Mouse (Mus musculus): Measurements from ENCODE around the gene Reln. TPM values are rescaled to one million over a fixed set of nuclear protein-coding genes. Genes with fewer than 3 reads are reported as not detected.

Reln gene
- polyA plus RNA-seq, 1 experiment = 123 TPM

- DNase-seq (ENCODE audit: extremely low spot score in 1 of 2, low spot score in 1 of 2) = no peak
Observed at GRCm38 (mm10) chr5:22241560-22241959, 102.9 kb downstream of the Reln start.

- no peak for DNase-seq (ENCODE audit: extremely low spot score in 1 of 2, low spot score in 1 of 2)
Observed at GRCm38 (mm10) chr5:22236801-22237200, 107.7 kb downstream of the Reln start.

GRCm38 (mm10) chr5:22224515-22224914, 120.0 kb downstream of the Reln start:
- DNase-seq (ENCODE audit: extremely low spot score in 1 of 2, low spot score in 1 of 2) = no peak

DNA sequence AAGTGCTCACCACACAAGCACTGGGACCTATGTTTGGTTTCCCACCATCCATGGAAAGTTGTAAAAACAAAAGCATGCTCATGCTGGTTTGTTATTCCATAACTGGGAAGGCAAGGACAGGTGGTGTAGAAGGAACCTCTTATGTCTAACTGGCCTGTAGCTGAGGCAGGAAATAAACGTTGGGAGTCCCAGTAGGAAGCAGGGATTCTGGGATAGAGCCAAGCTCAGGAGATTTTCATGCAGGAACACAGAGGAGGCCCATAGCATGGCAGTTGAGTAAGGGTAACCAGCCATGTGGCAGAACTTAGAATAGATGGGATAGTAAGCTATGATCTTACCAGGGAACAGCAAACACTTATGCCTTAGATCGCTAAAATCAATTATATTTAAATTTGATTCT, 120.6 kb downstream of the Reln start:
- no peak for DNase-seq (ENCODE audit: extremely low spot score in 1 of 2, low spot score in 1 of 2)

GRCm38 (mm10) chr5:22208311-22209021, 136.0 kb downstream of the Reln start:
- peak in 1 of 2 experiments; percentile 20 for DNase-seq (ENCODE audit: extremely low spot score in 1 of 2, low spot score in 1 of 2)

- no peak for DNase-seq (ENCODE audit: extremely low spot score in 1 of 2, low spot score in 1 of 2)
Observed at GRCm38 (mm10) chr5:22197926-22198325, 146.6 kb downstream of the Reln start.

DNA sequence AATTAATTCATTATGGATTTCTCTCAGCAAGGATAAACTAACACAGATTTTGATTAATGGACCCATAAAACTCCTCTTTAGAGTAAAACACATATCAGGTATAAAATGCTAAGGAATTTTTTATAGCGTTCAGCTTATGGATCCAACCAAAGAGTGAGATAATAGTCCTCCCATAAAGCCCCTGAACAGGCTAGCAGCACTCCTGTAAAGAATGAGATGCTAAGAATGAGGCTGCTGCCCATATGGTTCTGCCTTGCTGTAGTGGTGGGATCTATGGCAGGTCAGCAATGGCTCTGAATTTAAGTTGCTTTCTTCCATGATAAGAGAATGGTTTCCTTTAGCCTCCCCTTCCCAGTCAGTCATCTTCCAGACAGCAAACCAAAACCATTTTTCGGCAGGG, 147.6 kb downstream of the Reln start:
- no peak for DNase-seq (ENCODE audit: extremely low spot score in 1 of 2, low spot score in 1 of 2)

- DNase-seq (ENCODE audit: extremely low spot score in 1 of 2, low spot score in 1 of 2) = no peak
Observed at GRCm38 (mm10) chr5:22196476-22196875, 148.0 kb downstream of the Reln start.

DNA sequence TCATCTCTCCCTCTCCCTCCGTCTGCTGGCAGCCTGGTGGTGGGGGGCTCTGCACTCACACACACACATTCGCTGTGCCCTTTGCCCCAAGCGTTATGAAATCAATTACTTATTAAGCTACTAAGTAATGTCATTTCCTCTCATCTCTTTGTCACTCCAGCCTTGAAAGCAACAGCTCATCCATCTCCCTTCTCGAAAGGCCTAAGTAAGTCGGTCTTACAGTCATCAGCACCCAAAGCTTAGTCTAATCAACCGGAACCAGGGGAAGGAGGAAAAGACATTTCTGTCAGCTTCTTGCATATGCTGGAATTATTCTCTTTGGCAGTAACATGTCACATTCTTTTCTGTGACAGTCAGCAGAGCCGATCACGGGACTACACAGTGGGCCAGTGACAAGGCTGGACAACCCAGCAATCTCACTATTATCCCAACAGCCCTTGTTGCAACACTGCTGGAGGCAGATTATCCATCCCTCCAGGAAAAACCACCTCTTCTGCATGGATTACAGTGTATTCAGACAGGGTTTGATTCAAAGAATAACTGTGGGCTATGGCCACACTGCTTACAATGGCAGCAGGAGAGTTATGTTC, 149.1 kb downstream of the Reln start:
- DNase-seq (ENCODE audit: extremely low spot score in 1 of 2, low spot score in 1 of 2) = no peak

- no peak for DNase-seq (ENCODE audit: extremely low spot score in 1 of 2, low spot score in 1 of 2)
Observed at GRCm38 (mm10) chr5:22191784-22192183, 152.7 kb downstream of the Reln start.

DNA sequence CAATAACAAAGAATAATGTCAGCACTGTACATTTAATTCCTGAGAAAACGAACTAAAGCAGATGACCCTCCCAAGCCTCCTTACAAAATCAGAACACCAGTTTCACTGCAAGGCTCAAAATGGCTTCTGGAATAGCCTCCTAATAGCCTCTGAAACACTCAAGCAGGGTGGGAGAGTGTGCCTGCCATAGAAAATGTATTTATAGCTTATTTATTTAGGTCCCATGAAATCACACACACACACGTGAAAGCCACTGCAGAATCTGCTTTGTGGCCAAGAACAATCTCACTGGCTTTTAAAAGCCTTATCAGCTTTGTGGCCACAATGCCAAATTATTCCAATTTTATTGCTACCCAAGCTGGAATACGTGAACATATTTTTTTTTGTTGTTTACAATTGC, 154.2 kb downstream of the Reln start:
- DNase-seq (ENCODE audit: extremely low spot score in 1 of 2, low spot score in 1 of 2) = no peak

GRCm38 (mm10) chr5:22187599-22187998, 156.9 kb downstream of the Reln start:
- no peak for DNase-seq (ENCODE audit: extremely low spot score in 1 of 2, low spot score in 1 of 2)

GRCm38 (mm10) chr5:22176480-22176879, 168.0 kb downstream of the Reln start:
- peak in 1 of 2 experiments; percentile 19 for DNase-seq (ENCODE audit: extremely low spot score in 1 of 2, low spot score in 1 of 2)

DNA sequence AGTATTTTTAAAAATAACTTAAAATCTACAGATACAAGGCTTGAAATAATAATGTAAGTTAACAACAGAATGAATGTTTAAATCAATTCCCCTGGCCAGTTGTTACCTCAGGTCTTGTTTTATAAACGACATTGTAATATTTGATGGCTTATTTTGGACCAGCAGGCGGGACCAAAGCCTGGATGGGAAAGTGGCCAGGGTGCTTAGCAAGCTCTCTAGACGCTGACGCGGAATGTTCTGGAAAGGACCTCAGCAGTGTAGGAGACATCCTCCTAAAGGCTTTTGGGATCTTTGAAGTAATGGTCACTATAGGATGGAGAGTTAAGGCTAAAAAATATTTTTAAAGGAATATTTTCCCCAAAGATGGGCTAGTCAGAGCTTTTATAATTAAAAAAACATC, 173.2 kb downstream of the Reln start:
- DNase-seq (ENCODE audit: extremely low spot score in 1 of 2, low spot score in 1 of 2) = no peak

DNA sequence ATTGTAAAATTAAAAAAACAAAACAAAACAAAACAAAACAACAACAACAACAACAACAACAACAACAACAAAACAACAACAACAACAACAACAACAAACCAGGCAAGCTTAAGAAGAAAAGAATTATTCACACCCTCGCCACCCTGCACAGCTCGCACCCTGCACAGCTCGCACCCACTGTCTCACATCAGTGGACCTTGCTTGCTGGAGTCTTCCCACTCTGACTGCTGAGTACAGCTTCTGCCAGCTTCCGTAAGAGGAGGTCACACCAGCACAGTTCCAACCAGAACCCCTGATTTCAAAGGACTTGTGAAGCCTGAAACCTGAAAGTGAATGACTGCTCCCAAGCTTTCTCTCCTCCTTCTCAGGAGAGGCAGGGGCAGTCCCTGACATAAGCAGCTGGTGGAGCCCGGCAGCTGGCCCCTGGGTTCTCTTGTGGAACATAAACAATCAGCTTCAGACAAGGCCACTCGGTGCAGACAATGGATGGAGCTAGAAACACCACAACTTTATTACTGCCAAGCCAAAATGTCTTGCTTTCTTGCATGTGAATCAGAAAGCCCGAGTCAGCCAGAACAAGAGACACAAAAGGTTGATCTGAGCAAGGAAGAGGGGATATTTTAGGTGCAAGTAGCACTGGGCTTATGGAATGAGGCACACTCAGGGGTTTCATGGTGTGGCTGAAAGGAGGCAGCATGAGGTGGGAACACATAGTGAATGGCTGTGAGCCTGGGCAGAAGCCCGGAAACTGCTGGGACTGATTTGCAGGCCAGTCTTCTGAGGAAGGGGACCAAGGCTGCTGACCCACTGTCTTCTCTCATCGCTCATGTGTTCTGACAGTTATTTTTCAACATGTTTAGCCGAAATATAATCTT, 180.2 kb downstream of the Reln start:
- DNase-seq (ENCODE audit: extremely low spot score in 1 of 2, low spot score in 1 of 2) = no peak

DNA sequence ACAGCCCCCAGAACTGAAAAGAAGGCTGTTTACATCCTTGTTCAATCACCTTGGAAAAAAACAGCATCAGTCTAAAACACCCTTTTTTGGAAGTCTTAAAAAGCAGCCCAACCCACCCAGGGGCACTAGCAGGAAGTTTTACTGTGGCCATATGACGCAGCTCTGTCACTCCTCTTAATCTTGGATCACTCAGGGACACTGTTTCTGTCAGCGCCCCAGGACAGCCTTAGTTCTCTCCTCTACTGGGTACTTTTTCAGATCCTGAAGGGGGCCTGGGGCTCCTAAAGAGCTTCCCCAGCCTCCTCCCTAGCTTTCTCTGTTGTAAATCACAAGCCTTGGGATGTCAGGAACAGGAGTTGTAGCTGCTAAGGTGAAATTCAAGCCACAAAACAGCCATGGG, 183.6 kb downstream of the Reln start:
- DNase-seq (ENCODE audit: extremely low spot score in 1 of 2, low spot score in 1 of 2) = no peak

- no peak for DNase-seq (ENCODE audit: extremely low spot score in 1 of 2, low spot score in 1 of 2)
Observed at GRCm38 (mm10) chr5:22158754-22159153, 185.7 kb downstream of the Reln start.

DNA sequence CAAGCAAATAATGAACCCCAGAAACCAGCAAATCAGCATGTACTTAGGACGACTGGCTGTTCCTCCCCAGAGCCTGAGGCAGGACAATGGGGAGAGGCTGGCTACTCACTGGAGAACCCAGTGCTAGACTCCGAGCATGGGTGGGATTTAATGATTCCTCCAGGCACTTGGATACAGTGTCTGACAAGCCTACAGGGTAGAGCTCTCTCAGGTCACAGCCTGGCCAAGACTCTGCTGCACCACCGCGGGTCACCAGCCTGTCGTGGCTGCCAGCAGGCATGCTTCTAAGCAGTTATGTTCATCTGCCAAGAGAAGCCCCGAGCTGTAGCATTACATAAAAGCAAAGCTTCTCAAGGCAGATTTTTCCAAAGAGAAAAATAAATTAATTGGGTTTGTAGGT, 190.9 kb downstream of the Reln start:
- no peak for DNase-seq (ENCODE audit: extremely low spot score in 1 of 2, low spot score in 1 of 2)

DNA sequence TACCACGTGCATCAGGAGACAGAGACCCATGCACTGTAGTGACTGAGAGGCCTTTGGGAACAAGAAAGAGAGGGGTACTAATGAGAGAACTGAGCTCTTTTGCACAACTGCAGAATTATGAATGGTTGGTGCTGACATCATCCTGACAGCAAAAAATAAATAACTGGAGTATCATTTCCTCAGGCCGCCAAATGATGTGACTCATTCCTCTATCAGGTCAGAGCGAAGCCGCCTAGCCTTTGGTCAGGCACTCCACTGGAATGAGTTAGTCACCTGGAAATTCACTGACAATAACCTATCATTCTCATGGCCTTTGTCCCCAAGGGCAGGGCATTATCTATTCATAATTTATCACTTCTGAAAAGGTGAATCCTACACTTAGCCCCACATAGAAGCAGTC, 202.7 kb downstream of the Reln start:
- no peak for DNase-seq (ENCODE audit: extremely low spot score in 1 of 2, low spot score in 1 of 2)

- no peak for DNase-seq (ENCODE audit: extremely low spot score in 1 of 2, low spot score in 1 of 2)
Observed at GRCm38 (mm10) chr5:22139015-22139414, 205.5 kb downstream of the Reln start.

DNA sequence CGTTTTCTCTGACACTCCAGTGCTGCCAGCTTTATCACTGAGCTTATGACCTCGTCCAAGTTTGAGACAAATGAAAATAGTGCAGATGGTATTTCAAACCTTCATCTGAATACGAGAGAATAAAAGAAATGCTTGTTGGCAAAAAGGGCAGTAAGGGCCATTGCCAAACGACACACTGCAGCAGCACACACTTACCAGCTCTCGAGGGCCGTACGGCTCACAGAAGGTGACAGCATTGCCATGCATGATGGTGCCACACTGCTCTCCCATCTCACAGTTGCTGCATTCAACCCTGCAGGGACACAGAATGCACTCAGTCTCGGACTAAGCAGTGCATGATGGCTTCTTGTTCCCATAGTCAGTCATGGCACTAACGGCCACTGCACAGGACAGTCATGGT, 210.1 kb downstream of the Reln start:
- no peak for DNase-seq (ENCODE audit: extremely low spot score in 1 of 2, low spot score in 1 of 2)
